Mouse (Mus musculus): ENCODE data around the gene Shroom3.

The Shroom3 gene

GRCm38 (mm10) chr5:92810922-92811533 is 127.8 kb downstream of the Shroom3 start:
- DNase-seq, result peak; percentile 84

GRCm38 (mm10) chr5:92811761-92812160 is 128.5 kb downstream of the Shroom3 start:
- DNase-seq, result peak; percentile 45

DNA sequence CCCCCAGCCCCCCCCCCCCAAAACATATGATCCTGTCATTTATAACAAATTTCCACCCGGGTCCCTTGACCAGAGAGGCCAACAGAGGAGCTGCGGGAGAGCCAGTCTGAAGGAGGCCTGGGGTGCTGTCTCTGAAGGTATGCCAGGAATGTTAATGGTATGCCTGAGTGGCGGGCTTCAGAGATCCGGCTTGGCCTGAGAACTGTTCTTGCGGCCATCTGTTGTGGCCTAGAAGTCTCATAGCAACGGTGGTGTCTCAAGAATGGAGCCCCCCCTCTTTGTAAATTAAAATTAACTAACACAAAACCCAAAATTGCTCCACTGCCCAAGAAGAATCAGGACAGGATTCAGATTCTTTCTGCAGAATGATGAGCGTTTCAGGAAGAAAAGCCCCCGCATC is 129.7 kb downstream of the Shroom3 start:
- peak; percentile 85 for DNase-seq

DNA sequence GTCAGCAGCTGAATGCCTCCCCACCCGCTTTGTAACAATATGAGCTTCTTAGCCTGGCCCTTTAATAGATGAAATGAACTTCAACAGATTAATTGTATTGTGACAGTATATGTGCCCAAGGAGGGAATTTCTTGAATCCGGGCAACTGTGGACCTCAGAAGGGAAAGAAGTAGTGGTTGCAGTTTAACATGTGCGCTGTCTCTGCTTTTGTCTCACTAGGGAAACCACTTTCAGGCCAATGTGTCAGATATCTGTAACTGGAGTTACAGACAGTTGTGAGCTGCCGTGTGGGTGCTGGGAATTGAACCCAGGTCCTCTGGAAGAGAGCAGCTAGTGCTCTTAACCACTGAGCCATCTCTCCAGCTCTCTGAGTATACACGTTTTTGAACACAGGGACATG is 130.3 kb downstream of the Shroom3 start:
- no peak for DNase-seq

GRCm38 (mm10) chr5:92814621-92815020 is 131.4 kb downstream of the Shroom3 start:
- DNase-seq, result no peak

DNA sequence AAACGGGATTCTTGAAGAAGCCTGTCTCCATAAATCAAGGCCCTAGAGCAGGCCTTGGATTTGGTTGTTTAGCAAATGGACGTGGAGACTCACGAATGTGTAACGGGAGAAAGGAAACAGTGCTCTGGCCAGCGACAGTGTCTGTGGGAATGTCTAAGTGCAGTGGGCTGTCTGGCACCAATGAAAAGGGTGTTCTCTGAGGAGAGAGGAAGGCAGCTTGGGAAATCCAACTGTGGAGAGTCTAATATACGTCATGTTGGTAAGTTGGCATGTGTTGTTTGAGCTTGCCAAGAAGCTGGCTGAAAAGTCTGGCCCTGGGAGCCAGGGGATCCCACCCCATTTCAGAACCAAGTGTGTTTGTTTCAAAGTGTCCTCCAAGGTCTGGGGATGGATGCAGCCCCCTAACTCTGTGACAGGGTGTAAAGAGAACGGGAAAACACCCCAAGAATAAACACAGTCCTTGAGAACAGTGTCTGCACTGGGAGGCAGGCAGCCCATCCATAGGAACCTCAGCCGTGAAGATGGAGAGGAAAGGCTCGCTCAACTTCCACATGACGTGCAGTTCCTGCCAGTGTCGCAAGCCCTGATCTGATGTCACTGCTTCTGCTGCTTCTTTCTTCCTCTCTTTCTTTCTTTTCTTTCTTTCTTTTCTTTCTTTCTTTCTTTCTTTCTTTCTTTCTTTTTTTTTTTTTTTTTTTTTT is 134.0 kb downstream of the Shroom3 start:
- no peak for DNase-seq

GRCm38 (mm10) chr5:92821370-92821769 is 138.1 kb downstream of the Shroom3 start:
- DNase-seq, result no peak

- DNase-seq, result no peak
Measured at GRCm38 (mm10) chr5:92823495-92823894, 140.3 kb downstream of the Shroom3 start.

DNA sequence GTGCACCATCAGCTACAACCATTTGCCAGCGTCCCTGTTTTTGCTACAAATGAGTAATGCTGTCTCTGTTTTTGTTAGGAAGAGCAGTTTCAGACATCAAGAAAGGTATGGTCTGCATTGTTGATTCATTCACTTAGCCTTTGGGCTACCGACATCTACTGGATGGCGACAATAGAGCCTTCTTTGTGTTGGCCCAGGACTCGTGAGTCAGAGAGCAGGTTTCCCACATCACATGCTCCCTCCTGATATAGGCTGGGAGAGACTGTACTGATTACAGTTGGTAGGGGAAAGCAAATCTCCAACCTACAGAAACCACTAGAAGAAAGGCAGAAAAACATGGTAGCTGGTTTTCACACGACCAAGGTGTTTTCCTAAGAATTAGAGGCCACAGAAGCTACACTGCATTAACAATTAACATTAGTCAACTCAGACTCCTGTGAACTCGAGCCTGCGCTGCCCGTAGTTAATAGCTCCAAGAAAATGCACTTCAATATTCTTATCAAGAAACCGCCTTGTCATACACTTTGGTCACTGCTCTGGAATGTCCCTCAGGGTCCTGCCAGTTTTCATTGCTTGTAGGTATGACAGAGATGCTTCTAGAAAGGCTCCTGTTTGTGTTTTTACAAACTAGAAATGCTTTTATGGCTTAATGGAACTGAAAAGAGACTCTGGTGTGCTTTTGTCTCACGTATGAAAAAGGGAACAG is 141.2 kb downstream of the Shroom3 start:
- DNase-seq, result no peak

GRCm38 (mm10) chr5:92830391-92830790 is 147.2 kb downstream of the Shroom3 start:
- no peak for DNase-seq

GRCm38 (mm10) chr5:92834513-92834912 is 151.3 kb downstream of the Shroom3 start:
- DNase-seq, result no peak

DNA sequence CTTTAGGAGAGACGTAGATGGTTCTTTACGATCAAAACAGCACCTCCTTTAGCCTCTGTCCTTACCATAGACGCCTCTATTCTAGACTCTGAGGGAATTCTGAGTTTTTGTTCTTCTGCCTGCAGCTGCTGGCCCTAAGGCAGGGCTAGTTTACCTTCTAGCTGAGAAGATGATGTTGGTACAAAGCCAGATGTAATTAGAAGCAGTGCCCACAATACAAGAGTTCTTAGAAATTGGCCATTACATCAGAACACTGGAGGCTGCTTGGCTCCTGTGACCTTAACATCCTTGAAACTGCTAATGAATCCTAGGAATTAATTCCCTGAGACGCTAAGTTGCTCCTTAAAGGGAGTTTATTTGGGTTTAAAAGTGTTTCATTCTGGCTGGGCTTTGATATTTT is 154.1 kb downstream of the Shroom3 start:
- no peak for DNase-seq

DNA sequence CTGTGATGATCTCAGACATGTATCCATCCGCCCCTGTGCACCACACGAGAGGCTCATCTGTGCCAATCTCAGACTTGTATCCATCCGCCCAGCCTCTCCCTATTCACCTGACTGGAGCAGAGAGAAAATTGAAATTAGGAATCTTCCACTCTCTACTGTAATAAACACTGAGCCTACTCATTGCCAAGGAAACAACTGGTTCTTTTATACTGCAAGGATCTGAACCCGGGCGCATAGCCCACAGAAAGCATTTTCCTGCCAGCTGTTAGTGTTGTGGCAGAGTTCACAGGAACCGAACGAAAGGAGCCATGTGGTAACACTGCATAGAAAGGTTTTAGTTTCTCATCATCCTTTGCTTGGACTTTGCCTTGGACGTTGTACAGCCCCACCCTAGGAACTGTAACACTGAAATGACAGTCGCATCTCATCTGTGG is 155.1 kb downstream of the Shroom3 start:
- no peak for DNase-seq

GRCm38 (mm10) chr5:92839314-92839713 is 156.1 kb downstream of the Shroom3 start:
- no peak for DNase-seq

- no peak for DNase-seq
Measured at GRCm38 (mm10) chr5:92841474-92841873, 158.2 kb downstream of the Shroom3 start.

GRCm38 (mm10) chr5:92842417-92842816 is 159.2 kb downstream of the Shroom3 start:
- DNase-seq, result no peak

DNA sequence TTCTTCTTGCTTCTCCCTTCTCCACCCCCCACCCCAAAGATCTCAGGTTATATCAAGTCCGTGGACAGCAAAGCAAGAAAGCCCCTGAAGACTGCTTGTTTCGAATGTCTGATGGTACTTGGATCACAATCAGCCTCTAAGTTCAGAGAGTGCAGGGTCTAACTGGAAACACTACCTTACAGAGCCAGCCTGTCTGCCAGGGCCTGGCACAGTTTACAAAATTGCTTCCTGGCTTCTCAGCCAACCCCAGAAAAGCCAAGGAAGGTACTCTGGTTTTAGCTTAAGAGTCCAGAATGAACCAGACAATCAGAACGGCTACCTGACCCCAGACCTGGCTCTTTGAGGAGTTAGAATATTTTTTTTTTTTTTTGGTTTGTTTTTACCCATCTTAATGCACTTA is 159.6 kb downstream of the Shroom3 start:
- no peak for DNase-seq

GRCm38 (mm10) chr5:92843850-92844785 is 160.9 kb downstream of the Shroom3 start:
- peak; percentile 76 for DNase-seq

DNA sequence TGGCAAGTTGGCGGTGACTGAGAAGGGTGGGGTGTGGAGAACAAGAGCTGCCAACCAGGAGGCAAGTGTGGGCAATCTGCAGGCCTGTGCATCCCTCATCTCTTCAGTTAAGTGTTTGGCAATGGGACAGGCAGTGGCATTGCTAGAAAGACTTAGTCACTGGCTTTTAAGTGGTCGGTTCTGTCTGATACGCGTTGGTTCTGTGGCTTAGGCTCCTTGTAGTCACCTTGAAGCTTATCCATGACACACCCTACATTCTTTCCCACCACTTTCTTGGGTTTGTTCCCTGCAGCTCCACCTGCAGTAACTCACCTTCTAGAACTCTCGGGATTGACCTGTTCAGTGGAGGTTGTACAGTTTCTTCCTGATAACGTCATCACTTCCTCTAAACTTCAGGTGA is 166.5 kb downstream of the Shroom3 start:
- DNase-seq, result no peak

GRCm38 (mm10) chr5:92850925-92851324 is 167.7 kb downstream of the Shroom3 start:
- DNase-seq, result no peak

- DNase-seq, result no peak
Measured at GRCm38 (mm10) chr5:92854983-92855382, 171.7 kb downstream of the Shroom3 start.

DNA sequence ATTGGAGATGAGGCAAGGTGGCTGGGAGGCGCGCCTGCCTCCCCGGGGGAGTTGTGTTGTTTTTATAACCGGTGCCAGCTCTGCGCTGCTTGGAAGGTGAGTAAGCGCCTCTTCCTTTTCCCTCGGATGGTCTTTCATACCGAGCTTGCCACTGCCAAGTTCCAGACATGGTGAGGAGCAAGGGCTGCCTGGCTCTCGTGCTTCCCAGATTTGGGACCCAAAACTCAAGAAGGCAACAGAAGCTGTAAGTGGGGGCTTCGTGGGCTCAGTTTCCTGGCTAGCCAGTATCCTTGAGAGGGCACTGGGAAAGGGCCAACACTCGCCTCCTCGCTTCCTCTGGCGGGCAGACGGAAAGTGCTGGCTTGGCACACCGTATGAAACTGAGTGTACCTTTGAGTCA is 173.1 kb downstream of the Shroom3 start:
- DNase-seq, result no peak

DNA sequence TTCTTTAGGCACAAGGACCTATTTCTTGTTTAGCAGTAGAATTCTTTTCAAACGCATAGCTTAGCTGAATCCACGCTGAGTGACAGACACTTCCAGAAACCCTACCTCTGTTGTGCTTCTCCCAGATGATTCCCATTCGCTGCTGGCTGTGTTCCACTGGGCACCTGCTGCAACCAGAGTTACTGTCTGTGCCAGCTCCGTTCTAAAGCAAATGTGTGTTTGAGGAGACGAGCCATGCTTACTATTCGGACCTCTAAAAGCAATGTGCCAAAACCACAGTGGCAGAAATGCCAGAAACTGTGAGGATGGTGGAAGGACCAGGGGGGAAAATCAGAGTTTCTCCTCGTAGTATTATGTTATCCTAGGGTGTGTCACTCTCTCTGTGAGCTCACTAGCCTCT is 173.9 kb downstream of the Shroom3 start:
- no peak for DNase-seq
